Mouse (Mus musculus) limb, embryonic 13.5 days (tissue): ENCODE data around the gene Tbc1d22a. TPM values are rescaled to one million over a fixed set of nuclear protein-coding genes. Genes with fewer than 3 reads are reported as not detected.

Experiments
- ATAC-seq: fragments of 200-750 bp; cut with Nextera tagmentation; 2 replicates; pipeline ENCODE4 v1.8.0; 2017; ENCODE audit warnings: low read depth, moderate number of reproducible peaks, moderate TSS enrichment; ENCODE audit not compliant: low FRiP score
- H3K27ac ChIP-seq: fragments of 300-500 bp; sonication (generic); 2 replicates; pipeline ENCODE4 v1.5.1; 2015; ENCODE audit warnings: inconsistent platforms, mild to moderate bottlenecking, moderate library complexity
- H3K27me3 ChIP-seq: fragments of 300-500 bp; sonication (generic); 2 replicates; pipeline ENCODE4 v1.6.1; 2015; ENCODE audit warnings: mild to moderate bottlenecking, inconsistent platforms
- H3K36me3 ChIP-seq: fragments of 300-500 bp; sonication (generic); 2 replicates; pipeline ENCODE4 v1.6.1; 2015; ENCODE audit warnings: inconsistent platforms, mild to moderate bottlenecking, moderate library complexity
- H3K4me1 ChIP-seq: fragments of 300-500 bp; sonication (generic); 2 replicates; pipeline ENCODE4 v1.6.1; 2015; ENCODE audit warnings: inconsistent platforms
- H3K4me2 ChIP-seq: fragments of 300-500 bp; sonication (generic); replicated peaks from 2 replicates; pipeline ENCODE4 v1.6.1; 2015; ENCODE audit warnings: inconsistent platforms, mild to moderate bottlenecking, moderate library complexity
- H3K4me3 ChIP-seq: fragments of 300-500 bp; sonication (generic); 2 replicates; pipeline ENCODE4 v1.5.1; 2015; ENCODE audit warnings: moderate library complexity, mild to moderate bottlenecking, inconsistent platforms
- H3K9ac ChIP-seq: fragments of 300-500 bp; sonication (generic); 2 replicates; pipeline ENCODE4 v1.6.1; 2015; ENCODE audit warnings: mild to moderate bottlenecking, inconsistent platforms
- H3K9me3 ChIP-seq: fragments of 300-500 bp; sonication (generic); 2 replicates; pipeline ENCODE4 v1.6.1; 2016; ENCODE audit warnings: inconsistent platforms
- WGBS: fragments of 180-500 bp; shearing (Covaris S2); methylation state at CpG from one replicate; pipeline ENCODE4 v1.1.7; 2015; 5-methylcytosine and 5-hydroxymethylcytosine counted together
- polyA plus RNA-seq: library from polyadenylated mRNA; unstranded; fragments of >200 nt; fragmentation: Nextera tagmentation; extraction: Ambion mirVana; gene quantifications from 2 replicates; pipeline ENCODE4 v1.2.1, GENCODE M21; 2015

The Tbc1d22a gene
- polyA plus RNA-seq, 1 experiment from 2014 or later: 12.5 TPM

- Histone ChIP-seq H3K4me1 (peaks cover 18% of the 10 kb centered on the region), H3K4me2 (no peak overlapping the region), H3K9me3 (no peaks in the 10 kb centered on the region), H3K4me3 (no peak overlapping the region), H3K36me3 (no peaks in the 10 kb centered on the region), H3K27me3 (no peaks in the 10 kb centered on the region), H3K27ac (no peak overlapping the region), H3K9ac (no peak overlapping the region)
- WGBS: 29% methylated on average over 8 of the region's 8 CpGs
- no peak for ATAC-seq
Observed at GRCm38 (mm10) chr15:86429766-86430335, 215.6 kb downstream of the Tbc1d22a start.

GRCm38 (mm10) chr15:86431539-86432080 is 217.4 kb downstream of the Tbc1d22a start:
- Histone ChIP-seq H3K27ac (no peak overlapping the region), H3K4me1 (peaks cover 18% of the 10 kb centered on the region), H3K4me3 (no peak overlapping the region), H3K9me3 (no peaks in the 10 kb centered on the region), H3K4me2 (no peak overlapping the region), H3K9ac (no peak overlapping the region), H3K27me3 (no peaks in the 10 kb centered on the region), H3K36me3 (no peaks in the 10 kb centered on the region)
- no peak for ATAC-seq
- WGBS: 75% methylated on average over 11 of the region's 11 CpGs

- no peaks in the 10 kb centered on the region for H3K9me3 ChIP-seq
- H3K27me3 ChIP-seq: no peaks in the 10 kb centered on the region
- H3K27ac ChIP-seq: no peak overlapping the region
- H3K4me2 ChIP-seq: no peak overlapping the region
- no peaks in the 10 kb centered on the region for H3K36me3 ChIP-seq
- no peak overlapping the region for H3K4me3 ChIP-seq
- no peak overlapping the region for H3K9ac ChIP-seq
- no peak for ATAC-seq
- H3K4me1 ChIP-seq: peaks cover 18% of the 10 kb centered on the region
Observed at GRCm38 (mm10) chr15:86432791-86433190, 218.5 kb downstream of the Tbc1d22a start.

GRCm38 (mm10) chr15:86433378-86433777 is 219.1 kb downstream of the Tbc1d22a start:
- 42% methylated on average over 8 of the region's 8 CpGs for WGBS

GRCm38 (mm10) chr15:86434241-86434640 is 220.0 kb downstream of the Tbc1d22a start:
- no peaks in the 10 kb centered on the region for H3K36me3 ChIP-seq
- H3K4me2 ChIP-seq: no peak overlapping the region
- WGBS: 84% methylated on average over 3 of the region's 3 CpGs
- peaks cover 12% of the 10 kb centered on the region for H3K4me1 ChIP-seq
- no peaks in the 10 kb centered on the region for H3K9me3 ChIP-seq
- ATAC-seq: no peak
- H3K27ac ChIP-seq: no peak overlapping the region
- H3K9ac ChIP-seq: no peak overlapping the region
- no peak overlapping the region for H3K4me3 ChIP-seq
- no peaks in the 10 kb centered on the region for H3K27me3 ChIP-seq

More at GRCm38 (mm10) chr15:86433378-86433777, 219.1 kb downstream of the Tbc1d22a start:
- no peaks in the 10 kb centered on the region for H3K9me3 ChIP-seq
- no peaks in the 10 kb centered on the region for H3K27me3 ChIP-seq
- peaks cover 18% of the 10 kb centered on the region for H3K4me1 ChIP-seq
- H3K4me2 ChIP-seq: no peak overlapping the region
- H3K27ac ChIP-seq: no peak overlapping the region
- no peak overlapping the region for H3K9ac ChIP-seq
- no peak overlapping the region for H3K4me3 ChIP-seq
- H3K36me3 ChIP-seq: no peaks in the 10 kb centered on the region
- no peak for ATAC-seq

- Histone ChIP-seq H3K36me3 (no peaks in the 10 kb centered on the region), H3K27ac (no peak overlapping the region), H3K4me2 (no peak overlapping the region), H3K4me1 (no peaks in the 10 kb centered on the region), H3K9ac (no peak overlapping the region), H3K27me3 (no peaks in the 10 kb centered on the region), H3K9me3 (no peaks in the 10 kb centered on the region), H3K4me3 (no peak overlapping the region)
- ATAC-seq: no peak
- WGBS: 81% methylated on average over 2 of the region's 2 CpGs
Observed at GRCm38 (mm10) chr15:86437346-86437745, 223.1 kb downstream of the Tbc1d22a start.

GRCm38 (mm10) chr15:86439015-86439796 is 224.9 kb downstream of the Tbc1d22a start:
- no peak for ATAC-seq
- H3K27ac ChIP-seq: no peak overlapping the region

GRCm38 (mm10) chr15:86444271-86444670 is 230.0 kb downstream of the Tbc1d22a start:
- Histone ChIP-seq H3K27me3 (no peaks in the 10 kb centered on the region), H3K4me1 (no peaks in the 10 kb centered on the region), H3K4me3 (no peak overlapping the region), H3K9ac (no peak overlapping the region), H3K9me3 (no peaks in the 10 kb centered on the region), H3K27ac (no peak overlapping the region), H3K4me2 (no peak overlapping the region), H3K36me3 (no peaks in the 10 kb centered on the region)
- ATAC-seq: no peak
- WGBS: 84% methylated on average over 2 of the region's 2 CpGs

More at GRCm38 (mm10) chr15:86439015-86439796, 224.9 kb downstream of the Tbc1d22a start:
- Histone ChIP-seq H3K27me3 (no peaks in the 10 kb centered on the region), H3K36me3 (no peaks in the 10 kb centered on the region), H3K4me1 (no peaks in the 10 kb centered on the region), H3K4me3 (no peak overlapping the region), H3K9me3 (no peaks in the 10 kb centered on the region), H3K4me2 (no peak overlapping the region), H3K9ac (no peak overlapping the region)
- 91% methylated on average over 15 of the region's 15 CpGs for WGBS

- Histone ChIP-seq H3K4me2 (no peak overlapping the region), H3K27ac (no peak overlapping the region), H3K4me3 (no peak overlapping the region), H3K27me3 (no peaks in the 10 kb centered on the region), H3K4me1 (no peaks in the 10 kb centered on the region), H3K9me3 (no peaks in the 10 kb centered on the region), H3K9ac (no peak overlapping the region), H3K36me3 (no peaks in the 10 kb centered on the region; the same call in 1 of the 2 replicates)
- ATAC-seq: no peak
Observed at GRCm38 (mm10) chr15:86446064-86446463, 231.8 kb downstream of the Tbc1d22a start.

- no peaks in the 10 kb centered on the region for H3K4me1 ChIP-seq
- WGBS: 87% methylated on average over 7 of the region's 7 CpGs
- no peaks in the 10 kb centered on the region for H3K9me3 ChIP-seq
- H3K9ac ChIP-seq: no peak overlapping the region
- ATAC-seq: no peak
- H3K27ac ChIP-seq: no peak overlapping the region
- H3K36me3 ChIP-seq: no peaks in the 10 kb centered on the region; the same call in 1 of the 2 replicates
- no peak overlapping the region for H3K4me3 ChIP-seq
- no peak overlapping the region for H3K4me2 ChIP-seq
- H3K27me3 ChIP-seq: no peaks in the 10 kb centered on the region
Observed at GRCm38 (mm10) chr15:86447251-86447650, 233.0 kb downstream of the Tbc1d22a start.

GRCm38 (mm10) chr15:86449236-86449635 is 235.0 kb downstream of the Tbc1d22a start:
- H3K4me3 ChIP-seq: no peak overlapping the region
- H3K4me2 ChIP-seq: no peak overlapping the region
- H3K9ac ChIP-seq: no peak overlapping the region
- H3K36me3 ChIP-seq: no peaks in the 10 kb centered on the region; the same call in 1 of the 2 replicates
- 81% methylated on average over 5 of the region's 5 CpGs for WGBS
- no peaks in the 10 kb centered on the region for H3K27me3 ChIP-seq
- ATAC-seq: no peak
- no peaks in the 10 kb centered on the region for H3K4me1 ChIP-seq
- no peak overlapping the region for H3K27ac ChIP-seq
- H3K9me3 ChIP-seq: no peaks in the 10 kb centered on the region

- H3K27ac ChIP-seq: no peak overlapping the region
- H3K4me1 ChIP-seq: no peaks in the 10 kb centered on the region
- no peaks in the 10 kb centered on the region for H3K9me3 ChIP-seq
- ATAC-seq: no peak
- H3K9ac ChIP-seq: no peak overlapping the region
- no peak overlapping the region for H3K4me2 ChIP-seq
- 98% methylated on average over 2 of the region's 2 CpGs for WGBS
- no peaks in the 10 kb centered on the region; the same call in 1 of the 2 replicates for H3K36me3 ChIP-seq
- no peaks in the 10 kb centered on the region for H3K27me3 ChIP-seq
- H3K4me3 ChIP-seq: no peak overlapping the region
Observed at GRCm38 (mm10) chr15:86449794-86450193, 235.5 kb downstream of the Tbc1d22a start.
